Mouse (Mus musculus) forebrain, embryonic 11.5 days (tissue): ENCODE measurements around the gene Aox3. TPM values are rescaled to one million over a fixed set of nuclear protein-coding genes. Genes with fewer than 3 reads are reported as not detected.
A peak's percentile ranks its signal among the peaks of the same experiment; 100 is the strongest.

Source experiments
- ATAC-seq: fragments of 200-750 bp; cut with Nextera tagmentation; replicated peaks from 2 replicates; pipeline ENCODE4 v1.8.0; 2017; ENCODE audit warnings: moderate TSS enrichment; ENCODE audit not compliant: low FRiP score
- DNase-seq: peaks from one replicate; pipeline ENCODE4 v3.0.0-alpha.2; 2017; ENCODE audit warnings: low spot score
- H3K27ac ChIP-seq: fragments of 300-500 bp; sonication (generic); 2 replicates; pipeline ENCODE4 v1.5.1; 2014; ENCODE audit warnings: low read depth, low read length
- H3K27me3 ChIP-seq: fragments of 300-500 bp; sonication (generic); 2 replicates; pipeline ENCODE4 v1.6.1; 2014; ENCODE audit warnings: mild to moderate bottlenecking, low read length, mixed read lengths; ENCODE audit not compliant: control insufficient read depth, insufficient read depth
- H3K36me3 ChIP-seq: fragments of 300-500 bp; sonication (generic); 2 replicates; pipeline ENCODE4 v1.6.1; 2014; ENCODE audit warnings: mild to moderate bottlenecking, low read length, moderate library complexity, mixed read lengths; ENCODE audit not compliant: control insufficient read depth, insufficient read depth
- H3K4me1 ChIP-seq: fragments of 300-500 bp; sonication (generic); replicated peaks from 2 replicates; pipeline ENCODE4 v1.6.1; 2014; ENCODE audit warnings: low read length, mixed read lengths; ENCODE audit not compliant: control insufficient read depth, insufficient read depth
- H3K4me2 ChIP-seq: fragments of 300-500 bp; sonication (generic); 2 replicates; pipeline ENCODE4 v1.6.1; 2014; ENCODE audit warnings: low read depth, mild to moderate bottlenecking, low read length, moderate library complexity, mixed read lengths; ENCODE audit not compliant: severe bottlenecking
- H3K4me3 ChIP-seq: fragments of 300-500 bp; sonication (generic); 2 replicates; pipeline ENCODE4 v1.5.1; 2014; ENCODE audit warnings: low read depth, low read length
- H3K9ac ChIP-seq: fragments of 300-500 bp; sonication (generic); 2 replicates; pipeline ENCODE4 v1.6.1; 2014; ENCODE audit warnings: low read length
- H3K9me3 ChIP-seq: fragments of 300-500 bp; sonication (generic); 2 replicates; pipeline ENCODE4 v1.6.1; 2016; ENCODE audit warnings: low read length, mixed read lengths; ENCODE audit not compliant: control insufficient read depth
- WGBS: fragments of 180-500 bp; shearing (Covaris S2); extraction: QIAGEN DNeasy Blood & Tissue Kit; methylation state at CpG from one replicate; pipeline ENCODE4 v1.1.7; 2014; 5-methylcytosine and 5-hydroxymethylcytosine counted together
- polyA plus RNA-seq: library from polyadenylated mRNA; unstranded; fragments of >200 nt; fragmentation: Nextera tagmentation; extraction: Ambion mirVana; gene quantifications from 2 replicates; pipeline ENCODE4 v1.2.1, GENCODE M21; 2014

The Aox3 gene
- 0.09 TPM in 1 of 2 replicates, not detected in the other for polyA plus RNA-seq

- no peak within 1 kb of the TSS for H3K4me2 ChIP-seq
- no peaks in the 10 kb centered on the region for H3K4me1 ChIP-seq
- no peak within 1 kb of the TSS for H3K27ac ChIP-seq
- no peak within 1 kb of the TSS for H3K4me3 ChIP-seq
- no peak within 1 kb of the TSS for H3K9ac ChIP-seq
- H3K9me3 ChIP-seq, result no peaks in the 10 kb centered on the region
- peak; percentile 81 for DNase-seq
- peak; percentile 63; the same call in 1 of the 2 replicates for ATAC-seq
- no peaks in the 10 kb centered on the region for H3K27me3 ChIP-seq
- no peaks in the 10 kb centered on the region for H3K36me3 ChIP-seq
- WGBS, result 11% methylated on average over 11 of the region's 11 CpGs
Observed at GRCm38 (mm10) chr1:58112880-58113279, at the start of gene Aox3. Gene Aox3, plus strand, starts transcription at chr1:58113130.

GRCm38 (mm10) chr1:58065151-58065550 is 47.8 kb upstream of the Aox3 start:
- H3K9ac ChIP-seq, result no peak overlapping the region
- no peaks in the 10 kb centered on the region for H3K36me3 ChIP-seq
- DNase-seq (no peak), ATAC-seq (no peak)
- H3K4me3 ChIP-seq, result no peak overlapping the region
- no peaks in the 10 kb centered on the region for H3K4me1 ChIP-seq
- no peak overlapping the region for H3K4me2 ChIP-seq
- no peaks in the 10 kb centered on the region for H3K27me3 ChIP-seq
- WGBS, result 90% methylated on average over 5 of the region's 5 CpGs
- no peaks in the 10 kb centered on the region for H3K9me3 ChIP-seq
- H3K27ac ChIP-seq, result no peak overlapping the region

GRCm38 (mm10) chr1:58065606-58066005 is 47.3 kb upstream of the Aox3 start:
- 76% methylated on average over 3 of the region's 3 CpGs for WGBS
- H3K27me3 ChIP-seq, result no peaks in the 10 kb centered on the region
- ATAC-seq, result no peak
- H3K9me3 ChIP-seq, result no peaks in the 10 kb centered on the region
- no peak overlapping the region for H3K27ac ChIP-seq
- H3K9ac ChIP-seq, result no peak overlapping the region
- H3K36me3 ChIP-seq, result no peaks in the 10 kb centered on the region
- H3K4me2 ChIP-seq, result no peak overlapping the region
- DNase-seq, result no peak
- H3K4me1 ChIP-seq, result no peaks in the 10 kb centered on the region
- no peak overlapping the region for H3K4me3 ChIP-seq

- WGBS, result 92% methylated on average over 6 of the region's 6 CpGs
- H3K4me3 ChIP-seq, result no peak overlapping the region
- H3K4me2 ChIP-seq, result no peak overlapping the region
- H3K27me3 ChIP-seq, result no peaks in the 10 kb centered on the region
- ATAC-seq (no peak), DNase-seq (no peak)
- H3K9me3 ChIP-seq, result no peaks in the 10 kb centered on the region
- no peak overlapping the region for H3K9ac ChIP-seq
- H3K4me1 ChIP-seq, result no peaks in the 10 kb centered on the region
- H3K36me3 ChIP-seq, result no peaks in the 10 kb centered on the region
- no peak overlapping the region for H3K27ac ChIP-seq
Observed at GRCm38 (mm10) chr1:58069181-58069580, 43.7 kb upstream of the Aox3 start.

- Histone ChIP-seq H3K4me3 (no peak overlapping the region), H3K36me3 (no peaks in the 10 kb centered on the region), H3K27me3 (no peaks in the 10 kb centered on the region), H3K9me3 (no peaks in the 10 kb centered on the region), H3K9ac (no peak overlapping the region), H3K4me2 (no peak overlapping the region), H3K4me1 (no peaks in the 10 kb centered on the region), H3K27ac (no peak overlapping the region)
- 94% methylated on average over 11 of the region's 11 CpGs for WGBS
- DNase-seq, result no peak
- ATAC-seq, result no peak
Observed at GRCm38 (mm10) chr1:58070091-58070490, 42.8 kb upstream of the Aox3 start.

DNA sequence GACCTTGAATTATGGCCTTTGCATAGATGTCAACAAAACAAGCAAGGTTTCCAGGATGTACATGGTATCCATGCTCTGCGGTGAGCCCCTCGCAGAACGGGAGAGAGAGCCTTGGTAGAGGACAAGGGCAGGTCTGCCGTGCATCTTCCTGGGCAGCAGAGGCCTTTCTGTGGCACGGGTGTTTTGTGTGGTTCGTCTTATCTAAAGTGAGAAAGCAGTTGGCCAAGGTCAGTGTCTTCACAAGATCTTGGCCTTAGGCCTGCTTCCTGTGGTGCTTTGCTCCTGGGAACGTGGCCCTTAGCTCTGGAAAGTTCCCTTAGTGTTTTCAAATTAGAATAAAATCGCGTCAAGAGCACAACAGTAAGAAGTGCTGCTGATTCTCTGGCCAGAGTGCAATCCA is 41.9 kb upstream of the Aox3 start:
- no peak for DNase-seq
- 89% methylated on average over 9 of the region's 9 CpGs for WGBS
- Histone ChIP-seq H3K27me3 (no peaks in the 10 kb centered on the region), H3K36me3 (no peaks in the 10 kb centered on the region), H3K9ac (no peak overlapping the region), H3K4me1 (no peaks in the 10 kb centered on the region), H3K9me3 (no peaks in the 10 kb centered on the region), H3K4me3 (no peak overlapping the region), H3K27ac (no peak overlapping the region), H3K4me2 (no peak overlapping the region)
- ATAC-seq, result no peak

GRCm38 (mm10) chr1:58071509-58071908 is 41.4 kb upstream of the Aox3 start:
- no peak overlapping the region for H3K9ac ChIP-seq
- WGBS, result 87% methylated on average over 1 of the region's 1 CpGs
- DNase-seq, result no peak
- no peaks in the 10 kb centered on the region for H3K4me1 ChIP-seq
- H3K4me2 ChIP-seq, result no peak overlapping the region
- no peak overlapping the region for H3K27ac ChIP-seq
- H3K9me3 ChIP-seq, result no peaks in the 10 kb centered on the region
- H3K27me3 ChIP-seq, result no peaks in the 10 kb centered on the region
- H3K4me3 ChIP-seq, result no peak overlapping the region
- H3K36me3 ChIP-seq, result no peaks in the 10 kb centered on the region
- ATAC-seq, result no peak

GRCm38 (mm10) chr1:58072416-58072815 is 40.5 kb upstream of the Aox3 start:
- Histone ChIP-seq H3K9me3 (no peaks in the 10 kb centered on the region), H3K4me1 (no peaks in the 10 kb centered on the region), H3K4me2 (no peak overlapping the region), H3K27me3 (no peaks in the 10 kb centered on the region), H3K4me3 (no peak overlapping the region), H3K36me3 (no peaks in the 10 kb centered on the region), H3K9ac (no peak overlapping the region), H3K27ac (no peak overlapping the region)
- DNase-seq, result no peak
- 86% methylated on average over 2 of the region's 2 CpGs for WGBS
- no peak for ATAC-seq

- Histone ChIP-seq H3K27me3 (no peaks in the 10 kb centered on the region), H3K36me3 (no peaks in the 10 kb centered on the region), H3K9me3 (no peaks in the 10 kb centered on the region), H3K9ac (no peak overlapping the region), H3K27ac (no peak overlapping the region), H3K4me3 (no peak overlapping the region), H3K4me1 (no peaks in the 10 kb centered on the region), H3K4me2 (no peak overlapping the region)
- no peak for ATAC-seq
- DNase-seq, result no peak
- WGBS, result 79% methylated on average over 12 of the region's 12 CpGs
Observed at GRCm38 (mm10) chr1:58072991-58073730, 39.8 kb upstream of the Aox3 start.
